Mouse (Mus musculus) heart, embryonic 16.5 days (tissue): ENCODE results near the gene Pbdc1. TPM values are rescaled to one million over a fixed set of nuclear protein-coding genes. Genes with fewer than 3 reads are reported as not detected.
"Not testable (repeated sequence)": the region's sequence is repeated elsewhere in the genome, so short reads cannot be mapped to it uniquely, and the experiment has no call there.

Source experiments
- ATAC-seq: fragments of 200-750 bp; cut with Nextera tagmentation; replicated peaks from 2 replicates; pipeline ENCODE4 v1.8.0; 2017; ENCODE audit warnings: moderate number of reproducible peaks; ENCODE audit not compliant: insufficient read depth, low FRiP score; ENCODE audit errors: extremely low read depth
- H3K27ac ChIP-seq: fragments of 300-500 bp; sonication (generic); 2 replicates; pipeline ENCODE4 v1.5.1; 2014; ENCODE audit warnings: mild to moderate bottlenecking, low read length, control low read depth, moderate library complexity
- H3K27me3 ChIP-seq: fragments of 300-500 bp; sonication (generic); 2 replicates; pipeline ENCODE4 v1.6.1; 2014; ENCODE audit warnings: low read length, mixed read lengths; ENCODE audit not compliant: control insufficient read depth, insufficient read depth
- H3K36me3 ChIP-seq: fragments of 300-500 bp; sonication (generic); 2 replicates; pipeline ENCODE4 v1.6.1; 2014; ENCODE audit not compliant: control insufficient read depth, insufficient read depth
- H3K4me1 ChIP-seq: fragments of 300-500 bp; sonication (generic); 2 replicates; pipeline ENCODE4 v1.6.1; 2014; ENCODE audit warnings: low read length, mixed read lengths; ENCODE audit not compliant: control insufficient read depth, insufficient read depth
- H3K4me2 ChIP-seq: fragments of 300-500 bp; sonication (generic); 2 replicates; pipeline ENCODE4 v1.6.1; 2014; ENCODE audit warnings: low read depth, mild to moderate bottlenecking, control low read depth, low read length
- H3K4me3 ChIP-seq: fragments of 300-500 bp; sonication (generic); 2 replicates; pipeline ENCODE4 v1.5.1; 2014; ENCODE audit warnings: mild to moderate bottlenecking, control low read depth, low read length
- H3K9ac ChIP-seq: fragments of 300-500 bp; sonication (generic); 2 replicates; pipeline ENCODE4 v1.6.1; 2014; ENCODE audit warnings: low read length, control low read depth
- H3K9me3 ChIP-seq: fragments of 300-500 bp; sonication (generic); replicated peaks from 2 replicates; pipeline ENCODE4 v1.6.1; 2016; ENCODE audit warnings: low read length; ENCODE audit not compliant: control insufficient read depth
- WGBS: fragments of 180-500 bp; shearing (Covaris S2); extraction: QIAGEN DNeasy Blood & Tissue Kit; methylation state at CpG from one replicate; pipeline ENCODE4 v1.1.7; 2014; 5-methylcytosine and 5-hydroxymethylcytosine counted together
- polyA plus RNA-seq: library from polyadenylated mRNA; unstranded; fragments of >200 nt; fragmentation: Nextera tagmentation; extraction: Ambion mirVana; gene quantifications from 2 replicates; pipeline ENCODE4 v1.2.1, GENCODE M21; 2015

Pbdc1 gene
- polyA plus RNA-seq, 1 experiment from 2014 or later = 37.2 TPM

DNA sequence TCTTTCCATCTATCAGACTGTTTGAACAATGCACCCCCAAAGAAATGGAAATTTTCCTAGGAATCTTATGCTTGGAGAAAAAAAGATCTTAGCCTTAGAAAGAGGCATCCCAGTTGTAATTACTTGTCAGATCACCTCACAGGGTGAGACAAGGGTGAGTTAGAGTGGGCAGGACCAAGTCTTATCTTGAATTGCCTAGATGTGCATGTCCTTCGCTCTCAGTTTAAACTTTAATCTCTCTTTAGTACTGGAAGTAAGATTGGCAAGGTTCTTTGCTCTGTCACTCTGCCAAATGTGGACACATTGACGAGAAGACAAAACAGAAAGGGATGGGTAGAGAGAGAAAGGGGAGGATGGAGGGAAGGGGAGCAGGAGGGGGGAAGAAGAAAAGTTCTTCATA lies 35.4 kb downstream of the Pbdc1 start:
- no peak overlapping the region for H3K27ac ChIP-seq
- no peaks in the 10 kb centered on the region for H3K36me3 ChIP-seq
- no peak overlapping the region for H3K4me2 ChIP-seq
- H3K9ac ChIP-seq = no peak overlapping the region
- H3K4me3 ChIP-seq = no peak overlapping the region
- no peaks in the 10 kb centered on the region for H3K4me1 ChIP-seq
- 46% methylated on average over 2 of the region's 2 CpGs for WGBS
- H3K9me3 ChIP-seq = no peaks in the 10 kb centered on the region
- no peak for ATAC-seq
- H3K27me3 ChIP-seq = peaks cover under 1% of the 10 kb centered on the region; the same call in 1 of the 2 replicates

DNA sequence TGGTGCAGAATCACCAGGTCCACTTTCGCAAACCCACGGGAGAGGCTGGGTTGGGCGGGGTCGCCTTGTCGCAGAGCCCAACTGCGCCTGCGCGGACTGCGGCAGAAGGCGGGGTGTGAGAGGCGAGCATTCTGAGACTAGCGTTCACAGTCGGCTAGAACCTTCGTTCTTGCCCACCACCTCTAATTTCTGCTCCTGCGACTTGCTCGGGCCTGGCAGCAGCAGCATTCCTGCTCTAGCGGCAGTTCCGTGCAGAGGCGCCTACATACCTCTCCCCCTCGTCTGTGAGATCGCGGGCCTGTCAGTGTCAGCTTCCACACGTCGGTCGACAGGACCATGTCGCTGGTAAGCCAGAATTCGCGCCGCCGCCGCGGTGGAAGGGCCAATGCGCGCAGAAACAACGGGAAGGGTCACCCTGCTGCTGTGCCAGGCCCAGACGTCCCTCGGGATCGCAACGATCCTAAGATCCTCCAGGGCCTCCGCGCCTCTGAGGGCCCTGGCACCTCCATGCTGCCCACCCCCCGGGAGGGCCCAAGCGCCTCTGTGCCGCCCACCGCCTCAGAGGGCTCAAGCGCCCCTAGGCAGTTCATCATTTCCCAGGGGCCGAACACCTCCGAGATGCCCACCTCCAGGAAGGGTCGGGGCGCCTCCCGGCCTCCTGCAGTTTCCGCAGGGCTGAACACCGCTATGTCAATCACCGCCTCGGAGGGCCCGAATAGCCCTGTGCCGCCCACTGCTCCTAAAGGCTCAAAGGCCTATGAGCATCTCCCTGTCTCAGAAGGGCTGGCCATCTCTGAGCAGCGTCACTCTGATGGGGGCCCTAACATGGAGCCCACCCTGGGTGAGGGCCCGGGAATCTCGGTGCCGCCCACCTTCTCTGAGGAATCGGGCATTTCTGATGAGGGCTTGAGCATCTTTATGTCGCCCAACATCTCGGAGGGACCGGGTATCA lies 41.0 kb downstream of the Pbdc1 start, which contains the start of gene Magee1:
Magee1 (plus strand) TSS at position 104 of the 952 bp plus-strand sequence.
- H3K4me3 ChIP-seq = peak within 1 kb of the TSS; percentile 65
- H3K27ac ChIP-seq = no peak within 1 kb of the TSS
- H3K4me1 ChIP-seq = no peaks in the 10 kb centered on the region
- H3K4me2 ChIP-seq = peak within 1 kb of the TSS; percentile 79
- ATAC-seq = peak; percentile 61
- 9% methylated on average over 65 of the region's 65 CpGs for WGBS
- no peaks in the 10 kb centered on the region for H3K36me3 ChIP-seq
- H3K9ac ChIP-seq = peak within 1 kb of the TSS; percentile 73
- peaks cover 12% of the 10 kb centered on the region for H3K27me3 ChIP-seq
- no peaks in the 10 kb centered on the region for H3K9me3 ChIP-seq

DNA sequence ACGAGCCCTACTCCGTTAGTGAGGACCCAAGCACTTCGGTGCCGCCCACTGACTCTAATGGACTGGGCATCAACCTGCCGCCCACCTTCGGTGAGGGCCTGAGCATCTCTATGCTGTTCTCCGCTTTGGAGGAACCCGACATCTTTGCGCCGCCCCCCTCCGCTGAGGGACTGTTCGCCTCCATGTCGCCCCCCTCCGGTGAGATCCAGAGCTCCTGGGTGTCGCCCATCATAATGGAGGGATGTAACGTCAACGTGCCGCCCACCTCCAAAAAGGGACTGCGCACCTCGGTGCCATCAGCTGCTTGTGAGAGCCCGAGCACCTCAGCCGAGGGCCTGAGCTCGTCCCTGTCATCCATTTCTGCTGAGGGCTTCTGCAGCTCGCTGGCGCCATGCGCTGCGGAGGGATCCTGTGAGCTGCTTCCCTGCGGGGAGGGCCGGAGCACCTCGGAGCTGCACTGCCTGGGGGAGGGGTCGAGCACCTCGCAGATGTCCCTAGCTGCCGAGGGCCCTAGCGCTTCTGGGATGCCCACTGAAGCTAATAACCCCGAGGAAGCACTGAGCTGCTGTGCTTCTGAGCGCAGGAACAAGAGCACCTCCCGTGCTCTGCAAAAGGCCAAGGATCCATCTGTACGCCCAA lies 41.8 kb downstream of the Pbdc1 start:
- peak overlapping the region; percentile 73 for H3K9ac ChIP-seq
- no peak overlapping the region for H3K27ac ChIP-seq
- H3K36me3 ChIP-seq = no peaks in the 10 kb centered on the region
- H3K4me3 ChIP-seq = peak overlapping the region; percentile 65
- H3K4me2 ChIP-seq = peak overlapping the region; percentile 79
- H3K9me3 ChIP-seq = no peaks in the 10 kb centered on the region
- no peaks in the 10 kb centered on the region for H3K4me1 ChIP-seq
- peaks cover 12% of the 10 kb centered on the region for H3K27me3 ChIP-seq
- 12% methylated on average over 38 of the region's 38 CpGs for WGBS
- peak; percentile 77 for ATAC-seq

DNA sequence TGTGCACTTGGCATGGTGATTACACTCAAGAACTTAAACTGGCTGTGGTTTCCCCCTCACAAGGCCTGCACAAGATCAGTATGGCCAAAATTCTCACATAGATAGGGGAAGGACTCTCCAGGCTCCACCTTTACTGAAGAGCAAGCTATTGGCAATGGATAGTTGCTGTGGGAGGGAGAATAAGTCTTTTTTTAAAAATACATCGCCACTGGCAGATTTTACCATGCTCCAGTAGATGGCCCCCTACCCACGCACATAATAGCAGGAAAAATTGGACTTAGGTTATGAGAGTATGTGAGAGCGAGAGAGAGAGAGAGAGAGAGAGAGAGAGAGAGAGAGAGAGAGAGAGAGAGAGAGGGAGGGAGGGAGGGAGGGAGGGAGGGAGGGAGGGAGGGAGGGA lies 45.3 kb downstream of the Pbdc1 start:
- H3K27ac ChIP-seq = no peak overlapping the region
- no peaks in the 10 kb centered on the region for H3K9me3 ChIP-seq
- H3K4me3 ChIP-seq = no peak overlapping the region
- no peaks in the 10 kb centered on the region for H3K4me1 ChIP-seq
- H3K36me3 ChIP-seq = no peaks in the 10 kb centered on the region
- ATAC-seq = no peak
- no peak overlapping the region for H3K4me2 ChIP-seq
- H3K27me3 ChIP-seq = peaks cover 12% of the 10 kb centered on the region
- 23% methylated on average over 2 of the region's 3 CpGs for WGBS
- H3K9ac ChIP-seq = no peak overlapping the region

DNA sequence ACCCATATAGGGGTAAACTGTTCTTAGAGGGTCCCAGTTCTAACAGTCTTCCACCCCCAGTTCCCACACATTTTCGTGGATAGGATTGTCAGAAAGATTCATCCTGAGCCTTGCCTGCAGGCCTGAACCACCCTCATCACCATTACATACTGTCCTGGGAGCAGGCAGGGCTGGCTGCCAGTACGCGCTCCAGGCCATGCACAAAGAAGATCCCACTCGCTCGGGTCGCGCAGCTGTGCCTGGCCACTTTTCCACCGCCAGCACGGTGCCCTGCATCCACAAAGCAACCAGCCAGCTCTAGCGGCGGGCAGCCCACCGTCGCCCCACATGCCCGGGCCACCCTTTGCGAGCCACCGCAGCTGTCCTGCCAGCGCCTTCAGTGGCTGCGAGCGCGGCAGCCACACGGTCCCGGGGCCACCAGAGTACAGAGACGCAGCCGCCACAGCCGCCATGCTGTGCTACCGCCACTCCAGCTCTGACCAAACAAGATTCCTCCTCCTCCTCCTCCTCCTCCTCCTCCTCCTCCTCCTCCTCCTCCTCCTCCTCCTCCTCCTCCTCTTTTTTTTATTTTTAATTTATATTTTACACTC lies 72.4 kb downstream of the Pbdc1 start:
- Histone ChIP-seq H3K4me2 (peak overlapping the region; percentile 53; the same call in 1 of the 2 replicates), H3K9me3 (no peaks in the 10 kb centered on the region), H3K9ac (peak overlapping the region; percentile 58; the same call in 1 of the 2 replicates), H3K27ac (no peak overlapping the region), H3K27me3 (peaks cover 5% of the 10 kb centered on the region), H3K4me3 (peak overlapping the region; percentile 40), H3K36me3 (no peaks in the 10 kb centered on the region), H3K4me1 (no peaks in the 10 kb centered on the region)
- ATAC-seq = no peak
- 45% methylated on average over 21 of the region's 26 CpGs for WGBS

DNA sequence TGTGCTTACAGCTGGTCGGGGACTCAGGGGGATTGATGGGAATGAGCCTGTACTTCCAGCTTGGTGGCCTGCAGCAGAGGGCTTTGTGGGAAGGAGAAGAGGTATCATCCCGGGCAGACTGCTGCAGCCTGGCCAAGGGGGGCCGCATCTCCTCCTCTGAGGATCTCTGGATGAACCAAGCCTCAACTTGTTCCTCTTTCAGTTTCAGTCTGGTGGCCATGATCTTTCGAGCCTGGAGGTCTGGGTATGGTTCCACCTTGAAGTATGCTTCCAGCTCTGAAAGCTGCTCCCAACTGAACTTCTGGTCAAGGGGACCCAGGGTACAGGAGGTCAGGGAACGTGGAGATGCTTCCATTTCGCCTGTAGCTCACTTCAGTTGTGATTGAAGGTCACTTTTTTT lies 85.5 kb downstream of the Pbdc1 start:
- not testable (repeated sequence) for H3K4me2 ChIP-seq, ATAC-seq, H3K9ac ChIP-seq, H3K9me3 ChIP-seq, H3K4me3 ChIP-seq, H3K27me3 ChIP-seq, H3K36me3 ChIP-seq, H3K27ac ChIP-seq, H3K4me1 ChIP-seq
- 68% methylated on average over 5 of the region's 6 CpGs for WGBS

Other genes with a start within 250 kb of the Pbdc1 start
- 1.4 and 1.6 TPM in 2 replicates for gene Magee2, start 222.5 kb upstream of the Pbdc1 start, polyA plus RNA-seq
- 12.4 and 14.0 TPM in 2 replicates for gene Magee1, start 40.6 kb downstream of the Pbdc1 start, polyA plus RNA-seq